Mouse (Mus musculus) spleen, postnatal 14 days (tissue): ENCODE data around the gene Tent5c.

Experiments used
- DNase-seq, 2 experiments: peaks; one replicate each; pipeline ENCODE4 v3.0.0; 2021 to 2022; ENCODE audit warnings: low spot score in 2 of 2

Tent5c gene

GRCm38 (mm10) chr3:100487046-100487445 lies 2.1 kb downstream of the Tent5c start:
- no peak for DNase-seq

DNA sequence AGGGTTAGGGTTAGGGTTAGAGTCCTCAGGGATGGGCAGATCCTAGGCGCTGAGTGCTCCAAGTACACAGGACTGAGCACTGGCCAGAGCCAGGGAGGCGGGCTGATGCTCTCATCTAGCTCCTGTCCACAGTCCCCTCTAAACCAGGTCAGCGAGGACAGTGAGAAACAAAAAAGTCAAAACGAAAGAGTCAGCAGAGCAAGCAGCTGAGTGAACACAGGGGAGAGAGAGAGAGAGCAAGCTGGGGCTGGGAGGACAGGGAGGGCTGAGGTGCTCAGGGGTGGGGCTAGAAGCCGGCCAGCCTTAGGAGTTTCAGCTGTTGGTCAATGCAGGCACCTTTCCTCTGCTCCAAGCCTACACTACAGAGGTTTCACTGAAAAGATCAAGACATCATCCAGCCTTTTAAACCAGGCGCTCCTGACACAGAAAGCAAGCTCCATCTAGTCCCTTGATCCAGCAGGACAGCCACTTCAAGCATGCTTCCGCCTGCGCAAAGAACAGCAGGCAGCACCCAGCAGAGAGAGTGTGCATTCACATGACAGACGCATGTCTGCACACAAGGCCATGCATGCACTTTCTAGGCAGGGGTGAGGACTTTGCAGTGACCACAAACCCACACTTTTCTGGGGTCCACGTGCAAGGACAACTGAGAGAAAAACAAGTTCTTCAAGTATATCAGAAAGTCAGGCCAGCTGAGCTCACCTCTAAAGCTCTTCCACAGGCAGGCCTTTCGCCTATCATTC lies 3.6 kb downstream of the Tent5c start:
- DNase-seq = no peak

- no peak for DNase-seq
Measured at GRCm38 (mm10) chr3:100482971-100483610, 6.0 kb downstream of the Tent5c start.

GRCm38 (mm10) chr3:100482324-100482911 lies 6.7 kb downstream of the Tent5c start:
- peak; percentile 35 to 40 for DNase-seq

DNA sequence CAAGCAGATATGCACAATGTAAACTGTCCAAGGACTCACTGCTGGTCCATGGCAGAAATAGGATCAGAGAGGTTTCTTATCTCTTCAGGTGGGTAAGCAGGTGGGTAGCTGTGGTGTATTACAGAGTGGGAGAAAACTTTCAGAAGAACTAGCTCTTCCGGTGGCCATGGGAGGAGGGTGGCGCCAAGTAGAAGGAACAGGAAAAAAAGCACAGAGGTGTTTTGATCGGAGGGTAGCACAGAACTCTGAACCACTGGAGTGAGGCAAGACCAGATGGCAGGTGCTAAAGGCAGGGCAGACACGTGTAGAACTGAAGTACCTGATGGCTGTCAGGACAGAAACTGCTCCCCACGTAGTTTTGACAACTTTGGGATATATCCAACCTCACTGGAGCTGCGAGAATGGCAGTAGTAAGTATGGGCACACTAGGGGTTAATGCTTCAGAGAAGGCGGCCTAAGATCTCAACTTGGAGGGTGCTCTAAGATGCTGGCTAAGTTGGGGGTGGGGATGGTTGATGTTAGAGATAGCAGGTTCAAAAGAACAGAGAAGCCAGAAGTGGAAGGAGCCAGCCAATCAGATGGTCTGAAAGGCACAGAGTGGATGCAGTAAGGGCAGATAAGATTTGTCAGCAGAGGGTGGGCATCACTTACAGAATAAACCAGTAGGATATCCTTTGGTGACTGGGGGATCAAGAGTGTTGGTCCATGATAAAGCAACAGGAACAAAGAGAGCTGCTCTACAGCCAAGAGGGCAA lies 8.7 kb downstream of the Tent5c start:
- no peak for DNase-seq

DNA sequence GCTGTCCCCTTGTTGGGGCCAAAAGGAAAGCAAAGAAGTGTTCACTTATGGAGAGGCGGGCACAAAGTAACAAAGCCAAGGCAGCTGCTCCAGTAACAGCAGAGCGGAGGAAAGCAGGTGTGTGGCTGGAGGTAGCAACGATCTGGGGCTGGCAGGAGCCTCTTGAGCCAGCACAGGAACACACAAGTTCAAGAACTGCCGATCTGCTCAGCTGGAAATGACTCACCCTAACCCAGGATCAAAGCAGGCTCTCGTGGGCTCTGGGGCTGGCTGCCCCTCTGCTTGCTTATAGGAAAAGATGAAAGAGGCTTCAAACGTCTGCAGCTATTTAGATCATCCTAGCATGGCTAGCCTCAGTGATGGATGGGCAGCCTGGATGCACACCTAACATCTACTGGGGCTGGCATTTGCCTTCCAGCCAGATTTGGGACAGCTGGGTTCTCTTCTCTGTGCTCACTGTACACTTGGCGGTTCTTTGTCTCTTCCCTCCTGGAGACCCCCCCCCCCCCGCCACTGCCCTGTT lies 14.1 kb downstream of the Tent5c start:
- no peak for DNase-seq

- no peak for DNase-seq
Measured at GRCm38 (mm10) chr3:100474536-100474935, 14.6 kb downstream of the Tent5c start.

DNA sequence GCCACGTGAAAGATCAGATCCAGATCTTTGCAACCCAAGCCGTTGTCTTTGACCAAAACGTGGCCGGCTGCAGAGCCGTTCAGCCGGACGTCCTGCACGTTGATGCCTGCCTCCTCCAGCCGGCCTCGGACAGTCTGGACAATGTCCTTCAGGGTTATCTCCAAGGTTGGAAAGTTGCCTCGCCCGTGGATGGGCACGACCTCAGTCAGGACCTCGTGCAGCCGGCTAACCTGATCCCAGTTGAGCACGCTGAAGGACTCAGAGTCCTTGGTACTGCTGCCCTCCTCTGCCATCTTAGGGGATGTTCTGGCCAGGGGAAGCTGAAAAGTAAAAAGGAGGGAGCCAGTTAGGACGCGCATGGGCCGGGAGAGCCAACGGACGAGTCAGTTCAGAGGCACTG lies 16.0 kb downstream of the Tent5c start:
- DNase-seq = no peak

- no peak for DNase-seq
Measured at GRCm38 (mm10) chr3:100470902-100471301, 18.2 kb downstream of the Tent5c start.

GRCm38 (mm10) chr3:100470101-100470500 lies 19.0 kb downstream of the Tent5c start:
- no peak for DNase-seq

DNA sequence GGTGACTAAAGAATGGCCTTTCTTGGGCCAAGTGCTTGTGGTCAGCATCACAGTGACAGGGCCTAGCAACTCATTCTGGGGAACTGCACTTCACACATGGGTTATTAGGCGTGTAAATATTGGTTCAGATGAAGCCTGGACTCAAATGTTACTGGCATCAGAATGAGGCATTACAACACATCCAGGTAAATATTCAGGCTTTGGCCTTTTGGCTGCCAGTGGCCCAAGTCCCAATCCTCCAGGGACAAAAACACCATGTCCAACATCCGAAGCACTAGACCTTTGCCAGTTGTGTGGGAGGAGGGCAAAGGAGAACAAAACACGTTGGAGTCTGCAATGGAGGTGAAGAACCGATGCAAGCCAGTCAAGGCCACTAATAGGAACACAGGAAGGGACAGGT lies 22.6 kb downstream of the Tent5c start:
- no peak for DNase-seq

DNA sequence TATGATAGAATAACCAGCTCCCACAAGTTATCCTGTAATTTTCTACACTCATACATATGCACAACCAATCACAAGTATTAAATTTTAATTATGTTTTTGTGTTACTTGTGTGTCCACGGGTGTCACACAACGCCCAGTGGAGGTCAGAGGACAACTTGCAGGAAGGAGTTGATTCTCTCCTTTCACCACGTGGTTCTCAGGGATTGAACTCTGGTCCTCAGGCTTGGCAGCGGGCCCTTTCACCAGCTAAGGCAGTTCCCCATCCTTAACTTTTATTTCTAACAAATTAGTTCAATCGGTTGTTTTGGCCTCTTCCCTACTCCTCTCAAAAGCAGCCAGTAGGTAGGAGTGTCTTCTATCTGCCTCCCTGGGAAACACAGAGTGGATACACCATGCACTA lies 24.5 kb downstream of the Tent5c start:
- DNase-seq = no peak

- DNase-seq = no peak
Measured at GRCm38 (mm10) chr3:100463959-100464265, 25.2 kb downstream of the Tent5c start.

DNA sequence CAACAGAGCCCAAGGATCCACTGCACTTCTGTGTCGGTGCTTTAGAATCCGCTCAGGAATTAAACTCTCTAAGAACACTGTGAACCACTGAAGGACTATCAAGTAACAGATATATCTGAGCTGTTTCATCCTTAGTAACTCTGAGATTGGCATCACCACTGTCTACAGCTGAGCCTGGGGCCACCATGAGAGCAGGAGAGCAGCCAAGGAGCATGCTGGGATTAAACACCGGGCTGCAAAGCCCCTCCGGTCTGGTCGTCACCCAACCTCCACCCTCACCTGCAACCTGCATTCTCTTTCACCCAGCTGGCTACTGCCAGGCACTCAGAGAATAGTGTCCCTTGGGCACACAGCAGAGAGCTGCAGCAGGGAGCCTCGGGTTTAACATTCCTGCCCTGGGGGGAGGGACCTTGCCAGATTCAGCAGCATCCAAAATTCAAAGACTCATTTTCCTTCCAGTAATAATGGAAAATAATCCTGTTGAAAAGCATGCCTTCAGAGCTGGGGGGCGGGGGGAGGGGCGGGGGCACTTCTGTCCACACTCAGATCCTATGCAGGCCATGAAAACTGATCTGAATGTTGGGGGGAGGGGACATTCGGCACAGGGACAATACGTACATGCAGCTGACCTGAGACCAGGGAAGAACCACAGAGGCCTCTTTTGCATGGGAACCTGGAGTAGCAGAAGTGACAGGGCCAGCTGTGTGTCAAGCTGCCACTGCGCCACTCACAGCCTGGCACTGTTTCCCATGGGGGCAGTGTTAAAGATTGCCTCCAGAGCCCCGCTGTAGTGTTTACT lies 25.8 kb downstream of the Tent5c start:
- DNase-seq = no peak

- DNase-seq = no peak
Measured at GRCm38 (mm10) chr3:100462235-100463083, 26.7 kb downstream of the Tent5c start.

- no peak for DNase-seq
Measured at GRCm38 (mm10) chr3:100460510-100460909, 28.6 kb downstream of the Tent5c start.

- DNase-seq = no peak
Measured at GRCm38 (mm10) chr3:100443798-100444500, 45.2 kb downstream of the Tent5c start.

- DNase-seq = no peak
Measured at GRCm38 (mm10) chr3:100442499-100442898, 46.6 kb downstream of the Tent5c start.

- no peak for DNase-seq
Measured at GRCm38 (mm10) chr3:100440754-100441153, 48.4 kb downstream of the Tent5c start.

DNA sequence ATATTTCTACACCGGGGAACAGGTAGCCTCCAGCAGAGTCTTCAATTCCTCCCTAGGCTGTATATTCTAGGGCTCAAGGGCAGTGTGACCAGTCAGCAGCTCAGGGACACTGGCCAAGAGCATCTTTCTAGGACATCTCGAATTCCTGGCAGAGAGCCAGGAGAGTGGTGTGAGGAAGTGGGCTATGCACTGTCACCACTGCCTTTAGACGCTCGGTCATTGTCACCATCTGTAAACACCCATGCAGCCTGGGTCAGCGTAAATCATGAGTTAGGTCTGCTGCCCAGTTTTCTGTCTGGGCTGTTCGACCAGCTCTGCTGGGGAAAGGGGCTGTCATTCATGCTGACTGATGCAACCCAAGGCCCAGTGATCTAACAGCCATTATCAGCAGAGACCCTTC lies 49.1 kb downstream of the Tent5c start:
- peak in 1 of 2 experiments; percentile 30 for DNase-seq
